Mouse (Mus musculus) heart, postnatal 0 days (tissue): ENCODE data around the gene Myzap.

ENCODE experiments used
- CTCF ChIP-seq: IDR thresholded peaks from 2 replicates; pipeline ENCODE4 v1.5.1; 2016; ENCODE audit warnings: antibody characterized with exemption, control low read depth, low read depth
- EP300 ChIP-seq: IDR thresholded peaks from 2 replicates; pipeline ENCODE4 v1.6.1; 2016; ENCODE audit warnings: antibody characterized with exemption, low read depth

- TF ChIP-seq EP300 (no peak), CTCF (peak; percentile 87)
Observed at GRCm38 (mm10) chr9:71623871-71624569, 31.9 kb upstream of the Myzap start.
